Mouse (Mus musculus) liver, embryonic 15.5 days (tissue): ENCODE results near the gene Mlf2. TPM values are rescaled to one million over a fixed set of nuclear protein-coding genes. Genes with fewer than 3 reads are reported as not detected.

Experiments used
- ATAC-seq: fragments of 200-750 bp; cut with Nextera tagmentation; 2 replicates; pipeline ENCODE4 v1.8.0; 2017; ENCODE audit warnings: moderate number of reproducible peaks, mild to moderate bottlenecking, moderate library complexity; ENCODE audit not compliant: insufficient read depth
- H3K27ac ChIP-seq: fragments of 300-500 bp; sonication (generic); replicated peaks from 2 replicates; pipeline ENCODE4 v1.5.1; 2015; ENCODE audit warnings: mild to moderate bottlenecking, inconsistent platforms
- H3K27me3 ChIP-seq: fragments of 300-500 bp; sonication (generic); 2 replicates; pipeline ENCODE4 v1.6.1; 2015; ENCODE audit warnings: mild to moderate bottlenecking, inconsistent platforms
- H3K36me3 ChIP-seq: fragments of 300-500 bp; sonication (generic); replicated peaks from 2 replicates; pipeline ENCODE4 v1.6.1; 2015; ENCODE audit warnings: moderate library complexity, mild to moderate bottlenecking, inconsistent platforms
- H3K4me1 ChIP-seq: fragments of 300-500 bp; sonication (generic); replicated peaks from 2 replicates; pipeline ENCODE4 v1.6.1; 2015; ENCODE audit warnings: inconsistent platforms
- H3K4me2 ChIP-seq: fragments of 300-500 bp; sonication (generic); 2 replicates; pipeline ENCODE4 v1.6.1; 2015; ENCODE audit warnings: moderate library complexity, mild to moderate bottlenecking, inconsistent platforms
- H3K4me3 ChIP-seq: fragments of 300-500 bp; sonication (generic); replicated peaks from 2 replicates; pipeline ENCODE4 v1.5.1; 2015; ENCODE audit warnings: mild to moderate bottlenecking, inconsistent platforms
- H3K9ac ChIP-seq: fragments of 300-500 bp; sonication (generic); 2 replicates; pipeline ENCODE4 v1.6.1; 2015; ENCODE audit warnings: moderate library complexity, mild to moderate bottlenecking, inconsistent platforms
- H3K9me3 ChIP-seq: fragments of 300-500 bp; sonication (generic); replicated peaks from 2 replicates; pipeline ENCODE4 v1.6.1; 2016; ENCODE audit warnings: inconsistent platforms
- WGBS: fragments of 180-500 bp; shearing (Covaris S2); methylation state at CpG from one replicate; pipeline ENCODE4 v1.1.7; 2015; ENCODE audit warnings: mixed read lengths; ENCODE audit not compliant: insufficient replicate concordance; 5-methylcytosine and 5-hydroxymethylcytosine counted together
- polyA plus RNA-seq: library from polyadenylated mRNA; unstranded; fragments of >200 nt; fragmentation: Nextera tagmentation; extraction: Ambion mirVana; gene quantifications from 2 replicates; pipeline ENCODE4 v1.2.1, GENCODE M21; 2015

The Mlf2 gene
- polyA plus RNA-seq, 1 experiment from 2014 or later: 119 TPM

- 63% methylated on average over 1 of the region's 1 CpGs for WGBS
- Histone ChIP-seq H3K27ac (no peak overlapping the region), H3K4me1 (peaks cover 23% of the 10 kb centered on the region), H3K36me3 (peaks cover 48% of the 10 kb centered on the region), H3K4me3 (no peak overlapping the region), H3K27me3 (no peaks in the 10 kb centered on the region), H3K9me3 (no peaks in the 10 kb centered on the region), H3K4me2 (no peak overlapping the region), H3K9ac (no peak overlapping the region)
- ATAC-seq: no peak
Observed at GRCm38 (mm10) chr6:124936681-124937080, 5.5 kb downstream of the Mlf2 start.

- no peak overlapping the region for H3K27ac ChIP-seq
- no peaks in the 10 kb centered on the region for H3K9me3 ChIP-seq
- peaks cover 48% of the 10 kb centered on the region for H3K36me3 ChIP-seq
- no peaks in the 10 kb centered on the region for H3K27me3 ChIP-seq
- ATAC-seq: no peak
- no peak overlapping the region for H3K4me3 ChIP-seq
- no peak overlapping the region for H3K9ac ChIP-seq
- WGBS: 66% methylated on average over 2 of the region's 2 CpGs
- H3K4me1 ChIP-seq: peaks cover 15% of the 10 kb centered on the region
- H3K4me2 ChIP-seq: no peak overlapping the region
Observed at GRCm38 (mm10) chr6:124937493-124937892, 6.3 kb downstream of the Mlf2 start.

GRCm38 (mm10) chr6:124938554-124938953 is 7.4 kb downstream of the Mlf2 start:
- ATAC-seq: no peak
- no peaks in the 10 kb centered on the region for H3K9me3 ChIP-seq
- H3K4me3 ChIP-seq: no peak overlapping the region
- H3K9ac ChIP-seq: no peak overlapping the region
- peaks cover 44% of the 10 kb centered on the region for H3K36me3 ChIP-seq
- H3K27ac ChIP-seq: no peak overlapping the region
- peaks cover 10% of the 10 kb centered on the region; the same call in 1 of the 2 replicates for H3K4me1 ChIP-seq
- H3K4me2 ChIP-seq: no peak overlapping the region
- H3K27me3 ChIP-seq: no peaks in the 10 kb centered on the region
- 79% methylated on average over 7 of the region's 7 CpGs for WGBS

GRCm38 (mm10) chr6:124941679-124942078 is 10.5 kb downstream of the Mlf2 start:
- Histone ChIP-seq H3K36me3 (peaks cover 14% of the 10 kb centered on the region), H3K9me3 (no peaks in the 10 kb centered on the region), H3K4me1 (no peaks in the 10 kb centered on the region), H3K9ac (no peak overlapping the region), H3K27ac (no peak overlapping the region), H3K4me2 (no peak overlapping the region), H3K4me3 (no peak overlapping the region), H3K27me3 (no peaks in the 10 kb centered on the region)
- ATAC-seq: no peak
- WGBS: 67% methylated on average over 1 of the region's 1 CpGs

GRCm38 (mm10) chr6:124943526-124943925 is 12.3 kb downstream of the Mlf2 start:
- peaks cover 6% of the 10 kb centered on the region; the same call in 1 of the 2 replicates for H3K36me3 ChIP-seq
- H3K4me1 ChIP-seq: no peaks in the 10 kb centered on the region
- H3K4me3 ChIP-seq: no peak overlapping the region
- no peaks in the 10 kb centered on the region for H3K27me3 ChIP-seq
- H3K27ac ChIP-seq: no peak overlapping the region
- no peaks in the 10 kb centered on the region for H3K9me3 ChIP-seq
- H3K4me2 ChIP-seq: no peak overlapping the region
- no peak for ATAC-seq
- H3K9ac ChIP-seq: no peak overlapping the region
- 66% methylated on average over 3 of the region's 3 CpGs for WGBS

GRCm38 (mm10) chr6:124953991-124954715 is 23.0 kb downstream of the Mlf2 start:
- ATAC-seq: no peak
- Histone ChIP-seq H3K27me3 (no peaks in the 10 kb centered on the region), H3K4me3 (no peak overlapping the region), H3K36me3 (peaks cover 31% of the 10 kb centered on the region), H3K27ac (no peak overlapping the region), H3K9me3 (no peaks in the 10 kb centered on the region), H3K4me1 (no peaks in the 10 kb centered on the region), H3K9ac (no peak overlapping the region), H3K4me2 (no peak overlapping the region)
- WGBS: 80% methylated on average over 2 of the region's 2 CpGs

GRCm38 (mm10) chr6:124955212-124955611 is 24.0 kb downstream of the Mlf2 start:
- Histone ChIP-seq H3K36me3 (peaks cover 41% of the 10 kb centered on the region), H3K4me1 (no peaks in the 10 kb centered on the region), H3K9me3 (no peaks in the 10 kb centered on the region), H3K27ac (no peak overlapping the region), H3K9ac (no peak overlapping the region), H3K27me3 (no peaks in the 10 kb centered on the region), H3K4me3 (no peak overlapping the region), H3K4me2 (no peak overlapping the region)
- no peak for ATAC-seq
- 78% methylated on average over 4 of the region's 4 CpGs for WGBS

- no peaks in the 10 kb centered on the region for H3K9me3 ChIP-seq
- H3K27me3 ChIP-seq: no peaks in the 10 kb centered on the region
- no peak overlapping the region for H3K9ac ChIP-seq
- no peak for ATAC-seq
- H3K4me3 ChIP-seq: no peak overlapping the region
- H3K36me3 ChIP-seq: peaks cover 58% of the 10 kb centered on the region
- H3K4me2 ChIP-seq: no peak overlapping the region
- H3K4me1 ChIP-seq: 0 out of 2 replicates have a peak, but pooled peaks cover 6% of the 10 kb centered on the region
- no peak overlapping the region for H3K27ac ChIP-seq
- WGBS: 62% methylated on average over 3 of the region's 3 CpGs
Observed at GRCm38 (mm10) chr6:124958127-124958526, 26.9 kb downstream of the Mlf2 start.

- Histone ChIP-seq H3K36me3 (peaks cover 53% of the 10 kb centered on the region), H3K27ac (no peak overlapping the region), H3K4me3 (no peak overlapping the region), H3K4me1 (peaks cover 19% of the 10 kb centered on the region), H3K9ac (no peak overlapping the region), H3K9me3 (no peaks in the 10 kb centered on the region), H3K27me3 (no peaks in the 10 kb centered on the region), H3K4me2 (no peak overlapping the region)
- 81% methylated on average over 13 of the region's 13 CpGs for WGBS
- no peak for ATAC-seq
Observed at GRCm38 (mm10) chr6:124959960-124960359, 28.8 kb downstream of the Mlf2 start.

GRCm38 (mm10) chr6:124961021-124961420 is 29.8 kb downstream of the Mlf2 start:
- no peaks in the 10 kb centered on the region for H3K9me3 ChIP-seq
- no peak overlapping the region for H3K9ac ChIP-seq
- ATAC-seq: no peak
- H3K27ac ChIP-seq: no peak overlapping the region
- 88% methylated on average over 12 of the region's 12 CpGs for WGBS
- H3K4me2 ChIP-seq: no peak overlapping the region
- peaks cover 25% of the 10 kb centered on the region for H3K4me1 ChIP-seq
- H3K36me3 ChIP-seq: peaks cover 51% of the 10 kb centered on the region
- no peaks in the 10 kb centered on the region for H3K27me3 ChIP-seq
- no peak overlapping the region for H3K4me3 ChIP-seq

GRCm38 (mm10) chr6:124964638-124965037 is 33.5 kb downstream of the Mlf2 start:
- H3K9me3 ChIP-seq: no peaks in the 10 kb centered on the region
- peak overlapping the region; percentile 86 for H3K27ac ChIP-seq
- no peaks in the 10 kb centered on the region for H3K27me3 ChIP-seq
- peak; percentile 5; the same call in 1 of the 2 replicates for ATAC-seq
- H3K36me3 ChIP-seq: peaks cover 26% of the 10 kb centered on the region
- H3K4me2 ChIP-seq: peak overlapping the region; percentile 95
- WGBS: 8% methylated on average over 16 of the region's 16 CpGs
- peak overlapping the region; percentile 88 for H3K4me3 ChIP-seq
- peak overlapping the region; percentile 87; the same call in 1 of the 2 replicates for H3K9ac ChIP-seq
- peaks cover 33% of the 10 kb centered on the region for H3K4me1 ChIP-seq
